Mouse (Mus musculus): ENCODE results near the gene Adcy1. TPM values are rescaled to one million over a fixed set of nuclear protein-coding genes. Genes with fewer than 3 reads are reported as not detected.
A peak's percentile ranks its signal among the peaks of the same experiment; 100 is the strongest.

Adcy1 gene
- total and polyA plus RNA-seq, 2 experiments, result under 0.01 to 0.16 TPM

DNA sequence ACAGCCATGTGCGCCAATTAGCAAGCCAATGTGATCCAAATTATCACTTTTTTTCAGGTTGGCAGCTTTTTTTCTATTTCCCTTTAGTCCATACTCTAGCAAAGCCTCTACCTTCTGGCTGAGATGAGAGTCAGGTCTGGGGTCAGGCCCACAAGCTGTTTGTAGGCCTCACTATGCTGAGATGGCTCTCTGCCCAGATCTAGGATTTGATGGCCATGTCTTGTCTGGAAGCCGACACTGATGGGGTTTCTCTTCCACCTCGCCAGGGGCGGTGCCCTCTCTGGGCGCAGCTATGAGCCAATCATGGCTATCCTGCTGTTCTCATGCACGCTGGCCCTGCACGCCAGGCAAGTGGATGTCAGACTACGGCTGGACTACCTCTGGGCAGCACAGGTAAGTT is 87.2 kb downstream of the Adcy1 start:
- DNase-seq (ENCODE audit: extremely low read depth, low read depth, low spot score), result no peak

DNA sequence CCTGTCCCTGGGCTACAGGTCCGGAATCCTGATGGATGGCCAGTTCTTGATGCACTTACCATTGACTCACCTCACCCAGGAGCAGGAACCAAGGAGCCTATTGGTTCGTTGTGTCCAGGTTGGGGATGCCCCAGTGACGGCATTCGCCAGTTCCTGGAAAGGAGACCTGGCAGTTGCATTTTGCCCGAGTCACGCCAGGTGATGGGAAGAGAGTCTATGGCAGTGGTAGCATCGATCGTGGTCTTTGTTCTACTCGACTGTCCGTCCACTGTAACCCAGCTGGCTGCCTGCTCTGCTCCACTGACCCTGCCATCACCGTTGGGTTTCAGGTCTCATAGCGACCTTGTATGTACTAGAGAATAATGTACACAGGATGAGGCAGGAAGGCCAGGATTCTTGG is 89.1 kb downstream of the Adcy1 start:
- Histone ChIP-seq H3K79me2 (ENCODE audit: control insufficient read depth, insufficient read depth, low read length) (no peaks in the 10 kb centered on the region), H3K4me3 (ENCODE audit: insufficient read depth, low read depth, low read length) (no peak overlapping the region), H3K27ac (replicated peaks; ENCODE audit: insufficient read depth, low read depth, low read length) (peak overlapping the region; percentile 78), H3K27me3 (ENCODE audit: control insufficient read depth, insufficient read depth, low read length) (no peaks in the 10 kb centered on the region), H3K4me1 (ENCODE audit: control insufficient read depth, insufficient read depth, low read length) (peaks cover 26% of the 10 kb centered on the region), H3K36me3 (ENCODE audit: control insufficient read depth, insufficient read depth, low read length) (no peaks in the 10 kb centered on the region), H3K9ac (ENCODE audit: low read depth, low read length) (no peak overlapping the region)
- WGBS, result 26% methylated on average over 12 of the region's 12 CpGs
- no peak for TF ChIP-seq POLR2A (IDR thresholded peaks at IDR 0.05; ENCODE audit: extremely low read depth, insufficient read depth, low read length)
- TF ChIP-seq CTCF (IDR thresholded peaks at IDR 0.05; ENCODE audit: low read depth, low read length), result no peak
- peak; percentile 99 for DNase-seq (ENCODE audit: extremely low read depth, low read depth, low spot score)

More for the DNA sequence above, 87.2 kb downstream of the Adcy1 start:
- Histone ChIP-seq H3K27ac (replicated peaks; ENCODE audit: insufficient read depth, low read depth, low read length) (no peak overlapping the region), H3K79me2 (ENCODE audit: control insufficient read depth, insufficient read depth, low read length) (no peaks in the 10 kb centered on the region), H3K36me3 (ENCODE audit: control insufficient read depth, insufficient read depth, low read length) (no peaks in the 10 kb centered on the region), H3K27me3 (ENCODE audit: control insufficient read depth, insufficient read depth, low read length) (no peaks in the 10 kb centered on the region), H3K4me3 (ENCODE audit: insufficient read depth, low read depth, low read length) (no peak overlapping the region), H3K4me1 (ENCODE audit: control insufficient read depth, insufficient read depth, low read length) (peaks cover 26% of the 10 kb centered on the region), H3K9ac (ENCODE audit: low read depth, low read length) (no peak overlapping the region)
- TF ChIP-seq POLR2A (IDR thresholded peaks at IDR 0.05; ENCODE audit: extremely low read depth, insufficient read depth, low read length) (no peak), CTCF (IDR thresholded peaks at IDR 0.05; ENCODE audit: low read depth, low read length) (no peak)
- 83% methylated on average over 8 of the region's 8 CpGs for WGBS

DNA sequence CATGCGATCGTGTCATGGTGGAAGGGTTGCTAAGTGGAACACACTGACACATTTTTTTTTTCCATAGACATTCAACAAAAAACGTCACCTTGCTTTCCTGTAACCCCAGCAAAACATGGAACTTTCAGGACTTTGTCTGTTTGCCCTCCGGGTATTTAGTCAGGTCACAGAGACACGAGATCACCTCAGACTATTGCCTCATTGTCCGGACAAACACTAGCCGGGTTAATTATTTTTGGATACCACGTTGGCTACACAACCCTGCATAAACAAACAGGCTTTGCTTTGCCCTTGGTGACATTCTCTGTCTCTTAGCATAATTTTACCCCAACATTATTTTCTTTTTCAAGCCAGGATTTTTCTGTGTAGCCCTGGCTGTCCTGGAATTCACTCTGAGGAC is 89.8 kb downstream of the Adcy1 start:
- WGBS, result 17% methylated on average over 8 of the region's 8 CpGs
- peak overlapping the region; percentile 78 for H3K27ac ChIP-seq (replicated peaks; ENCODE audit: insufficient read depth, low read depth, low read length)

DNA sequence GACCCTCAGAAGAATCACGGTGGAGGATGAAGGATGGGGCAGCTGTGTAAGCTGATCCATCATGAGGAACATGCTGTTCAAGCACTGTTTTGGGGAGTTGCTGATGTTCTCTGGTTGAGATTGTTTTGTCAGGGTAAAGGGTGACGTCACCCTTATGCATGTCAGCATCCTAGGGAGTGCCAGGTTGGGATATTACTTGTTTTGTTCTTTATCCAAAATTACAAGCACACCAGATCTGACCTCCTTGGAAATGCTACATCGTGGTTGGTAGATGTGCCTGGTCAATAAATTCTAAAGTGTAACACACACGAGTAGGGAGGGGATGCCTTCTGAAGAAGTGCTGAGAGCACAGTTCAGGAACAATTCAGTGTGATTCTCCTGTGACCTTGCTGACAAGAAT is 93.1 kb downstream of the Adcy1 start:
- TF ChIP-seq CTCF (IDR thresholded peaks at IDR 0.05; ENCODE audit: low read depth, low read length) (no peak), POLR2A (IDR thresholded peaks at IDR 0.05; ENCODE audit: extremely low read depth, insufficient read depth, low read length) (no peak)
- Histone ChIP-seq H3K79me2 (ENCODE audit: control insufficient read depth, insufficient read depth, low read length) (no peaks in the 10 kb centered on the region), H3K27me3 (ENCODE audit: control insufficient read depth, insufficient read depth, low read length) (no peaks in the 10 kb centered on the region), H3K36me3 (ENCODE audit: control insufficient read depth, insufficient read depth, low read length) (no peaks in the 10 kb centered on the region), H3K4me1 (ENCODE audit: control insufficient read depth, insufficient read depth, low read length) (peaks cover 19% of the 10 kb centered on the region), H3K9ac (ENCODE audit: low read depth, low read length) (no peak overlapping the region), H3K4me3 (ENCODE audit: insufficient read depth, low read depth, low read length) (no peak overlapping the region), H3K27ac (replicated peaks; ENCODE audit: insufficient read depth, low read depth, low read length) (no peak overlapping the region)
- 23% methylated on average over 4 of the region's 4 CpGs for WGBS
- DNase-seq (ENCODE audit: extremely low read depth, low read depth, low spot score), result no peak

More for the DNA sequence above, 89.8 kb downstream of the Adcy1 start:
- TF ChIP-seq POLR2A (IDR thresholded peaks at IDR 0.05; ENCODE audit: extremely low read depth, insufficient read depth, low read length) (no peak), CTCF (IDR thresholded peaks at IDR 0.05; ENCODE audit: low read depth, low read length) (no peak)
- no peak overlapping the region for H3K9ac ChIP-seq (ENCODE audit: low read depth, low read length)
- H3K4me1 ChIP-seq (ENCODE audit: control insufficient read depth, insufficient read depth, low read length), result peaks cover 22% of the 10 kb centered on the region
- H3K36me3 ChIP-seq (ENCODE audit: control insufficient read depth, insufficient read depth, low read length), result no peaks in the 10 kb centered on the region
- no peaks in the 10 kb centered on the region for H3K27me3 ChIP-seq (ENCODE audit: control insufficient read depth, insufficient read depth, low read length)
- no peak overlapping the region for H3K4me3 ChIP-seq (ENCODE audit: insufficient read depth, low read depth, low read length)
- DNase-seq (ENCODE audit: extremely low read depth, low read depth, low spot score), result peak; percentile 100
- H3K79me2 ChIP-seq (ENCODE audit: control insufficient read depth, insufficient read depth, low read length), result no peaks in the 10 kb centered on the region

DNA sequence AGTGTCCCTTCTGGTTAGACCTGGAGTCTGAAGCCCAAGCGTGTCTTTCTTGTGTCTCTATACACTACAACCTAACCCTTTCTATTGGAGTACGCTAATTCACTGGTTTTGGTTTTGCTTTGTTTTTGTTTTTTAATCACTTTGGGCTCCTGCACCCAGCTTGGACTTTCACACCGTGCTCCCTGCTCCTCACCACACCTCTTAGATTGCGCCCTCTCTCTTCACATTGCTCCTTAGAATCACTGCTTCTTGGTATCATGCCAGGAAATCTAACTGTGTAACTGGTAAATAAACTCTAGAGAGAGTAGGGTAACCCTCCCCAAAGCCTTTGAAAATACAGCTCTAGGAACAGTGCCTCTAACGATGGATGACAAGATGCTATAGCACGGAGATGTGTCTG is 94.9 kb downstream of the Adcy1 start:
- no peak for TF ChIP-seq POLR2A (IDR thresholded peaks at IDR 0.05; ENCODE audit: extremely low read depth, insufficient read depth, low read length)
- no peak for TF ChIP-seq CTCF (IDR thresholded peaks at IDR 0.05; ENCODE audit: low read depth, low read length)
- Histone ChIP-seq H3K4me1 (ENCODE audit: control insufficient read depth, insufficient read depth, low read length) (peaks cover 10% of the 10 kb centered on the region), H3K79me2 (ENCODE audit: control insufficient read depth, insufficient read depth, low read length) (no peaks in the 10 kb centered on the region), H3K36me3 (ENCODE audit: control insufficient read depth, insufficient read depth, low read length) (no peaks in the 10 kb centered on the region), H3K27ac (replicated peaks; ENCODE audit: insufficient read depth, low read depth, low read length) (no peak overlapping the region), H3K27me3 (ENCODE audit: control insufficient read depth, insufficient read depth, low read length) (no peaks in the 10 kb centered on the region), H3K9ac (ENCODE audit: low read depth, low read length) (no peak overlapping the region), H3K4me3 (ENCODE audit: insufficient read depth, low read depth, low read length) (no peak overlapping the region)
- 68% methylated on average over 6 of the region's 6 CpGs for WGBS
- DNase-seq (ENCODE audit: extremely low read depth, low read depth, low spot score), result no peak

DNA sequence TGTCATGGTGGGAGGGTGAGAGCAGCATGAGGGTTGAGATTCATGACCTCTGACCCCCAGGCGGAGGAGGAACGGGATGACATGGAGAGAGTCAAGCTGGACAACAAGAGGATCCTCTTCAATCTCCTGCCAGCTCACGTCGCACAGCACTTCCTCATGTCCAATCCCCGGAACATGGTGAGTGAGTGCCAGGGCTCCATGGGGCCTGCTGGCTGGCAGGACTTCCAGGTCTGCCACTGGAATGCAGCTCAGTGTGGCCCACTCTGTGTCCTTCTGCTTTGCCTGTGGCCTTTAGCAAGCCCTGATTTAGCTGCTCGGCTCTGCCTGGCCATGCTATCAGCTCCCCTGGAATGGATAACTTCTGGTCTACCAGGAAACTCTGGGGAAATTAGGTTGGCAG is 96.9 kb downstream of the Adcy1 start:
- Histone ChIP-seq H3K4me1 (ENCODE audit: control insufficient read depth, insufficient read depth, low read length) (peaks cover 3% of the 10 kb centered on the region; the same call in 1 of the 2 replicates), H3K4me3 (ENCODE audit: insufficient read depth, low read depth, low read length) (no peak overlapping the region), H3K27ac (replicated peaks; ENCODE audit: insufficient read depth, low read depth, low read length) (no peak overlapping the region), H3K36me3 (ENCODE audit: control insufficient read depth, insufficient read depth, low read length) (no peaks in the 10 kb centered on the region), H3K79me2 (ENCODE audit: control insufficient read depth, insufficient read depth, low read length) (no peaks in the 10 kb centered on the region), H3K27me3 (ENCODE audit: control insufficient read depth, insufficient read depth, low read length) (no peaks in the 10 kb centered on the region), H3K9ac (ENCODE audit: low read depth, low read length) (no peak overlapping the region)
- DNase-seq (ENCODE audit: extremely low read depth, low read depth, low spot score), result no peak
- TF ChIP-seq CTCF (IDR thresholded peaks at IDR 0.05; ENCODE audit: low read depth, low read length), result no peak
- no peak for TF ChIP-seq POLR2A (IDR thresholded peaks at IDR 0.05; ENCODE audit: extremely low read depth, insufficient read depth, low read length)
- 50% methylated on average over 6 of the region's 6 CpGs for WGBS

Data from liver, adult 2 months (tissue).